Mouse (Mus musculus) brown adipose tissue, adult 24 weeks (tissue): ENCODE measurements at regions not wholly inside any gene's neighbourhood (a gene's known extent, or its start where the extent isn't known, plus 50 kb on each side); places are given as distances from the start of the nearest gene placed in this dataset.

Experiments used
- H3K27ac ChIP-seq: fragments of 200-500 bp; replicated peaks from 2 replicates; pipeline ENCODE4 v1.5.1; 2012; ENCODE audit warnings: low read depth, mild to moderate bottlenecking, low read length
- H3K4me1 ChIP-seq: fragments of 200-500 bp; 2 replicates; pipeline ENCODE4 v1.6.1; 2012; ENCODE audit warnings: low read length, mixed read lengths; ENCODE audit not compliant: control insufficient read depth, insufficient read depth, insufficient read length
- H3K4me3 ChIP-seq: fragments of 200-500 bp; 2 replicates; pipeline ENCODE4 v1.5.1; 2012; ENCODE audit warnings: low read depth, mild to moderate bottlenecking, low read length, moderate library complexity; ENCODE audit not compliant: insufficient read depth

DNA sequence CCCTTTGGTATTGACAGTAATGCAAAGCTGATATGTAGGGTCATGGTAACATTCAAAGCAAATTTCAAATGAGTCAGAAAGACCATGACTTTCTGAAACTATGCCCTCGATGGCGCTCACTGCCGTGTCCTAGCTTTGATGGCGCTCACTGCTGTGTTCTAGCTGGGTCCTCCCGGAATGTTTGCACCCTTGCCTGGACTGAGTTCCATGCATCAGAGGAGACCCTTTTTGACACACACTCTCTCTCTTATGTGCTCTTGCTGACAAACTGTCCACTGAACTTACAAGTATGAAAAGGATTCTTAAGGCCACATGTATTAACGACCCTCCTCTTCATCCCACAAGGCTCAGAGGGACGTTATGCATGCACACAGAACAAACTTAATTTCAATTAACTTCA is 94.1 kb downstream of the Dad1 start:
- Histone ChIP-seq H3K4me3 (no peak overlapping the region), H3K27ac (no peak overlapping the region), H3K4me1 (no peaks in the 10 kb centered on the region)

GRCm38 (mm10) chr14:54158214-54158965 is 95.5 kb downstream of the Dad1 start:
- H3K27ac ChIP-seq, result no peak overlapping the region
- H3K4me3 ChIP-seq, result no peak overlapping the region
- no peaks in the 10 kb centered on the region for H3K4me1 ChIP-seq

GRCm38 (mm10) chr14:54156536-54156935 is 97.4 kb downstream of the Dad1 start:
- no peak overlapping the region for H3K4me3 ChIP-seq
- no peak overlapping the region for H3K27ac ChIP-seq
- H3K4me1 ChIP-seq, result no peaks in the 10 kb centered on the region

DNA sequence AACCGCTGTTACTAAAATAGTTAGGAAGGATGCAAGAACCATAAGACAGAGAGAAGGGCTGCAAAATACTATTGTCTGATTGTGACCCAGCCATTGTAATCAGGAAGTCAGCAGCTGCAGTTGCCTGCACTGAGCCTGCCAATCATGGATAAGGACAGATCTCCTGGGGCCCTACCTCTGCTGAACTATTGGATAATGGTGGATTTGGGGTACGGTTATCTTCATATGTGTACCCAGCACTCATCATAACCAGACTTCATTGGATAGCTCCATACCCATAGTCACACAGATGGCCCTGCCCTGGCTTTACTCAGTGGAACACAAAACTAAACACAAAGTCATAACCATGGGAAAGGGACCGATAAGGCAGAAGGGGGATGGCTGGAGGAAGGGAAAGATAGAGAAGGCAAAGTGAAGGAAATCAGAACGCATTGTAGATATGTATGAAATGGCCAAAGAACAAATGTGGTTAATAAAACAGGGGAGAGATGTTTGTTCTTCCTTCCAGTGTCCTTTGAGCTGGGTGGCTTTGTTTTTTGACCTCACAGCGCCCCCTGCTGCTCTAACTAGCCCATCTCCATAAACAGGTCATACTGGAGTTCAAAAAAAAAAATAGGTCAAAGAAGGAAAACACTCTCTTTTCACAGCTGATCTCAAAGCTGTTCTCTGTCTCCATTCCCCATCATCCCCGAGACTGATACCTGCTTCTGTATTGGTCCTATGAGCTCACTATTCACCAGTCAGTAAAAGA is 101.2 kb downstream of the Dad1 start:
- Histone ChIP-seq H3K4me1 (no peaks in the 10 kb centered on the region), H3K4me3 (no peak overlapping the region), H3K27ac (no peak overlapping the region)

GRCm38 (mm10) chr14:54151921-54152320 is 102.0 kb downstream of the Dad1 start:
- no peak overlapping the region for H3K27ac ChIP-seq
- no peaks in the 10 kb centered on the region for H3K4me1 ChIP-seq
- H3K4me3 ChIP-seq, result no peak overlapping the region

- Histone ChIP-seq H3K4me1 (no peaks in the 10 kb centered on the region), H3K4me3 (no peak overlapping the region), H3K27ac (no peak overlapping the region)
These were observed 102.6 kb downstream of the Dad1 start for GRCm38 (mm10) chr14:54151272-54151671.

DNA sequence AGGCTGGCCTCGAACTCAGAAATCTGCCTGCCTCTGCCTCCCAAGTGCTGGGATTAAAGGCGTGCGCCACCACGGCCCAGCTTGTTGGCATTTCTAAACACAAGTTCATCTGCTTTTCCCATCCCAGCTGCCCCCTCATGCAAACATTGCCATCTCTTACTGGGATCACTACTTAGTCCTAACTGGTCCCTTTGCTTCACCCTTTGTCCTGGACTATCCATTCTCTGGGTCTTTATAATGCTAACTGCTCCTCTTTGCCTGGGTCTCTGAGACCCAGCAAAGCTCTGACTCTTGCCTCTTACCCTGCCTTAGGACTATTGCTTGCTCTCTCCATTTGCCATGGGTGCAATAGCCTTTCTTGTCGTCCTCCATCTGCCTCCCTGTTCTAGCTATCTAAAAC is 103.7 kb downstream of the Dad1 start:
- H3K4me1 ChIP-seq, result no peaks in the 10 kb centered on the region
- no peak overlapping the region for H3K4me3 ChIP-seq
- no peak overlapping the region for H3K27ac ChIP-seq

DNA sequence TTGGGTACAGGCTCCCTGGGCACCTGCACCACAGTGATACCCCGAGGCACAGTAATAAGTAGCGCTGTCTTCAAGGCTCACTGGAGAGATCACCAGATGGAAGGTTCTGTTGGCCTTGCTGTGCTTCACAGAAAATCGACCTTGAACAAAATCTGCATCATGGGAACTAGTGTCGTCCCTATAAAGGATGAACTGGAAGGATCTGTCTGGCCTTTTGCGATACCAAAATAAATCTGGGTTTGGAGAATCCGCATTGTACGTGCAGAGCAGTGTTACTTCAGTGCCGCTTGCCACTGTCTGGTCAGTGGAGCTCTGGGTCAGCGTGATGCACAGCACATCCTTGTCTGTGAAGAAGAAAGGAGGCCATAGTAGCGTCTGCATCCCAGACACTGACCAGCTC is 105.3 kb downstream of the Dad1 start:
- no peaks in the 10 kb centered on the region for H3K4me1 ChIP-seq
- no peak overlapping the region for H3K27ac ChIP-seq
- no peak overlapping the region for H3K4me3 ChIP-seq

- no peak overlapping the region for H3K4me3 ChIP-seq
- H3K4me1 ChIP-seq, result no peaks in the 10 kb centered on the region
- no peak overlapping the region for H3K27ac ChIP-seq
These were observed 105.8 kb downstream of the Dad1 start for GRCm38 (mm10) chr14:54148121-54148520.

DNA sequence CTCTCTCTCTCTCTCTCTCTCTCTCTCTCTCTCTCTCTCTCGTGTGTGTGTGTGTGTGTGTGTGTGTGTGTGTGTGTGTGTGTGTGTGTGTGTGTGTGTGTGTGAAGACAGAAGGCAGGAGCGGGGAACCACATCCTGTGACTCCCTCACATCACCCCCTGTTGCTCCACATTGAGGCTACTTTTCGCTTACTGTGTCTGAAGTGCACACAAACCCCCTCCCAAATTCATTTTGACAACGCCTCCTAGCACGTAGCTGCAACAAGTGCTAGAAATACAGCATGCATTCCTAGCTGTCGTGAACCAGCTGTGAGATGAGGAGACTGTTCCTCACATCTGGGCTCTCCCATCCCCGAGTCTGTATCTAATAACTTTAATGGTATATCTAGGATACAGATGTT is 106.4 kb downstream of the Dad1 start:
- Histone ChIP-seq H3K27ac (no peak overlapping the region), H3K4me3 (no peak overlapping the region)

DNA sequence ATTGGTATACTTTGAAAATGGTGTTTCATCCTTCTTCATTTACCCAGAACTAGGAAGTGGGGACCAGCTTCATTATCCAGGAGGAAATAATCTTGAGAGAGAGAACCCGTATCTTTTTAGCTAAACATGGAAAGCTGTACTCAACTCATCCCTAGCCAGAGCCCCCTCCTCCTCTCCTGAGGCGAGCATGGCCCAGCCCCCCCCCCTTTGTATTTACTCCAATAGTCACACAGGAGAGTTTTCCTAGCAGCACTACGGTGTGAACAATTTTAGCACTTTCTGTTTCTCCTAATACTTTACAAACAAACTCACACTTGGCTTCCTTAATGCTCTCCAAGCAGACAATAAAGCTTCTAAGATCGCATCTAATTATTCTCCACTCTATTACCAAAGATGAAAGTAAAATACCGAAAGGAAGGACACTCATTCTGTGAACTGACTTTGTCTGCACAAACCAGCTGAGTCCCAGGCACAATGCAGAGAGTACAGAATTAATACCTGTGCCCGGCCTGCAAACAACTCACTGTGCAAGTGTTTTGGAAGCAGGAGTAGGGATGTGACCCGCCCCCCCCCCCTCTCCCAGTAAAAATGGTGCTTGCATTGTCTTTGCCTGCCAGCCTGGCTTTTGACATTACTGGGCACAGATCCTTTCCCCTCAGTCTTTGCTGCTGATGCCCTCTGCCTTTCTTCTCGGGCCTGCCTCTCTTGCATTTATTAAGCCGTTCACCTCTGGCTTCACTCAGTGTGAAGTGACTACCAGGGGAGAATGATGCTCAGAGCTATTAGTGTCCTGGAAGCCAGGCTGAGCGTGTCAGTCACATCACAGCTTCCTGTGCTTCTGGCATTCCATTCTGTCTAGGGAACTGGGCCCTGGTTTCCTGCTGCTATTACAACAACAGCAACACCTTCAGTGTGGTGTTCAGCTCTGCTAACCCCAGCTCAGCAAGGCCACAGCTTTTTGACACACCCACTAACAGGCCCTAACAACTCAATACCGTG is 107.9 kb downstream of the Dad1 start:
- Histone ChIP-seq H3K27ac (no peak overlapping the region), H3K4me1 (no peaks in the 10 kb centered on the region), H3K4me3 (no peak overlapping the region)

More for the DNA sequence above, 106.4 kb downstream of the Dad1 start:
- no peaks in the 10 kb centered on the region for H3K4me1 ChIP-seq

GRCm38 (mm10) chr14:54143828-54144227 is 110.1 kb downstream of the Dad1 start:
- no peaks in the 10 kb centered on the region for H3K4me1 ChIP-seq
- H3K27ac ChIP-seq, result no peak overlapping the region
- H3K4me3 ChIP-seq, result no peak overlapping the region

DNA sequence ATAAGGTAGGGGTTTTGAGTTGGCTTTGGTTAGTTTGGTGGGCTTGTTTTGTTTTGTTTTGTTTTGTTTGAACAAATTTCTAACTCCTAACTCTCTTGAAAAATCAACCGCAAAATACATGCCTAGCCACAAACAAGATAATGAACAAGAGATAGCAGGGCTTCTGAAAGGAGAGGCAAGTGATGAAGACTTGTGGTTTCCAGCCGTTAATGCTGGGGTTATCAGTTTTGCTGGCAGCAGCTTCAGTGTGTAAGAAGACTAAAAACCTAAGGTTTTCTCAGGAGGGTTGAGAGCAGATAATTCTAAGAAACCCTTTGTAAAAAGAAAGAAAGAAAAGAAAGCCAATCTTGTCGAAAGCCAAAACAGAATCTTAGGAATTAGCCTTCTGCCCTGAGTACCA is 115.6 kb downstream of the Dad1 start:
- Histone ChIP-seq H3K4me3 (no peak overlapping the region), H3K4me1 (no peaks in the 10 kb centered on the region), H3K27ac (no peak overlapping the region)

GRCm38 (mm10) chr14:54136538-54136937 is 117.4 kb downstream of the Dad1 start:
- Histone ChIP-seq H3K4me1 (no peaks in the 10 kb centered on the region), H3K4me3 (no peak overlapping the region), H3K27ac (no peak overlapping the region)

DNA sequence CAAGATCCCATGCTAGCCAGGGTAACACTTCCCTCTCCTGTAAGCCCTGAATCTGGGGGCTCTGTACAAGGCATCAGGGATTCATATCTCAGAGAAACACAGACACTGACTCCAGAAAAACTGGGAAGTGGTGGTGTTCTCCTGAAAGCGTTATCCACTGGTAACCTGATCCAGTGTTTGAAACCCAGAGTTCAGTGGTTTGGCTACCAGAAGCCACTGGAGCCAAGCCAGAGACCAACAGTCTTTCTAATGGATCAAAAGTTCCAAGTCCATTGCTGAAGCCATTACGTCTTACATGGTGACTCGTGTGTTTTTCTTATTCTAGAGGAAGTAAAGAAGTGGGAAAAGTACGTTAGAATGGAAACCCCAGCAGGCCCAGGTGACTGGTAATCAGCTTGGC is 125.6 kb downstream of the Dad1 start:
- Histone ChIP-seq H3K4me1 (no peaks in the 10 kb centered on the region), H3K27ac (no peak overlapping the region), H3K4me3 (no peak overlapping the region)
